Mouse (Mus musculus) erythroblast, embryonic 14.5 days (primary cell): ENCODE results near the gene Rasgrp4.

Source experiments
- GATA1 ChIP-seq: IDR thresholded peaks from 2 replicates; pipeline ENCODE4 v1.6.1; 2012; ENCODE audit warnings: low read length, inconsistent platforms, mixed read lengths
- TAL1 ChIP-seq: IDR thresholded peaks from 3 replicates; pipeline ENCODE4 v1.6.1; 2012; ENCODE audit warnings: low read length, inconsistent platforms, mixed read lengths

DNA sequence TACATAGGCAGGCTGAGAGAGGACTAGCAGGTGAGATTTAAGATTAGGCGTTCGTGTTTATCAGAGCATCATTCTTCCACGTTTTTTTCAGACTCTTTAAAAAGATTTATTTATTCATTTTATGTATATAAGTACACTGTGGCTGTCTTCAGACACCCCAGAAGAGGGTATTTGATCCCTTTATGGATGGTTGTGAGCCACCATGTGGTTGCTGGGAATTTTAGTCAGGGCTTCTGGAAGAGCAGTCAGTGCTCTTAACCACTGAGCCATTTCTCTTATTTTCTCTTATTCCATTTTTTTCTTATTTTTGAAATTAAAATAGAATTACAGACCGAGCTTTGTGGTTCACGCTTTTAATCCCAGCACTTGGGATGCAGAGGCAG is 46.2 kb downstream of the Rasgrp4 start:
- TF ChIP-seq GATA1: no peak
- TF ChIP-seq TAL1: no peak
